Mouse (Mus musculus) midbrain, embryonic 14.5 days (tissue): Measurements from ENCODE around the gene Exosc6. TPM values are rescaled to one million over a fixed set of nuclear protein-coding genes. Genes with fewer than 3 reads are reported as not detected.
"Not testable (repeated sequence)": the region's sequence is repeated elsewhere in the genome, so short reads cannot be mapped to it uniquely, and the experiment has no call there.

ENCODE experiments used
- ATAC-seq: fragments of 200-750 bp; cut with Nextera tagmentation; 2 replicates; pipeline ENCODE4 v1.8.0; 2017; ENCODE audit warnings: moderate number of reproducible peaks, moderate library complexity; ENCODE audit not compliant: low FRiP score, low TSS enrichment
- DNase-seq: peaks from one replicate; pipeline ENCODE4 v3.0.0-alpha.2; 2015
- H3K27ac ChIP-seq: fragments of 300-500 bp; sonication (generic); replicated peaks from 2 replicates; pipeline ENCODE4 v1.5.1; 2014; ENCODE audit warnings: mild to moderate bottlenecking, low read depth, low read length, moderate library complexity
- H3K27me3 ChIP-seq: fragments of 300-500 bp; sonication (generic); 2 replicates; pipeline ENCODE4 v1.6.1; 2014; ENCODE audit warnings: low read length, control low read depth, mixed read lengths; ENCODE audit not compliant: control insufficient read depth, insufficient read depth
- H3K36me3 ChIP-seq: fragments of 300-500 bp; sonication (generic); 2 replicates; pipeline ENCODE4 v1.6.1; 2014; ENCODE audit warnings: low read length, control low read depth; ENCODE audit not compliant: control insufficient read depth, insufficient read depth
- H3K4me1 ChIP-seq: fragments of 300-500 bp; sonication (generic); 2 replicates; pipeline ENCODE4 v1.6.1; 2014; ENCODE audit warnings: mild to moderate bottlenecking, antibody characterized with exemption, low read length, control low read depth; ENCODE audit not compliant: control insufficient read depth, insufficient read depth
- H3K4me2 ChIP-seq: fragments of 300-500 bp; sonication (generic); 2 replicates; pipeline ENCODE4 v1.6.1; 2014; ENCODE audit warnings: mild to moderate bottlenecking, low read length, moderate library complexity
- H3K4me3 ChIP-seq: fragments of 300-500 bp; sonication (generic); replicated peaks from 2 replicates; pipeline ENCODE4 v1.5.1; 2014; ENCODE audit warnings: low read depth, low read length
- H3K9ac ChIP-seq: fragments of 300-500 bp; sonication (generic); replicated peaks from 2 replicates; pipeline ENCODE4 v1.6.1; 2014; ENCODE audit warnings: mild to moderate bottlenecking, low read length, moderate library complexity
- H3K9me3 ChIP-seq: fragments of 300-500 bp; sonication (generic); 2 replicates; pipeline ENCODE4 v1.6.1; 2016; ENCODE audit warnings: low read length, control low read depth, mixed read lengths; ENCODE audit not compliant: control insufficient read depth
- WGBS: fragments of 180-500 bp; shearing (Covaris S2); extraction: QIAGEN DNeasy Blood & Tissue Kit; methylation state at CpG from one replicate; pipeline ENCODE4 v1.1.7; 2014; 5-methylcytosine and 5-hydroxymethylcytosine counted together
- polyA plus RNA-seq: library from polyadenylated mRNA; unstranded; fragments of >200 nt; fragmentation: Nextera tagmentation; extraction: Ambion mirVana; gene quantifications from 2 replicates; pipeline ENCODE4 v1.2.1, GENCODE M21; 2014

The Exosc6 gene
- polyA plus RNA-seq, 1 experiment from 2014 or later, result not detected

DNA sequence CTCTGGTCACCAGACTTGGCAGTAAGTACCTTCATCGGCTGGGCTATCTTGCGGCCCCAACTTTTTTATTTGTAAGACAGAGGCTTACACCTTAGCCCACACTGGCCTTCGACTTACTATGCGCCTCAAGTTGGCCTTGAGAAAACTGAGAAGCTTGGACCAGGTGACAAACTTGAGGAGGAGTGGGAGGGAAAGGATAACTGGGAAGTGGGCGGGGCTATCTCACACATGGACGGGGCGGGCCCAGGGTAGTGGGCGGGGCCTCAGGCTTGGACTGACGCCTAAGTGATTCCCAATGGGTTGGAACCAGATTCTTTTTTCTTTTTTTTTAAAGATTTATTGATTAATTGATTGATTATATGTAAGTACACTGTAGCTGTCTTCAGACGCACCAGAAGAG, 11.3 kb downstream of the Exosc6 start:
- Histone ChIP-seq H3K9me3 (no peaks in the 10 kb centered on the region), H3K4me1 (no peaks in the 10 kb centered on the region), H3K4me3 (no peak overlapping the region), H3K9ac (no peak overlapping the region), H3K27me3 (no peaks in the 10 kb centered on the region), H3K36me3 (no peaks in the 10 kb centered on the region), H3K27ac (no peak overlapping the region), H3K4me2 (no peak overlapping the region)
- no peak for ATAC-seq
- 31% methylated on average over 10 of the region's 10 CpGs for WGBS
- no peak for DNase-seq

DNA sequence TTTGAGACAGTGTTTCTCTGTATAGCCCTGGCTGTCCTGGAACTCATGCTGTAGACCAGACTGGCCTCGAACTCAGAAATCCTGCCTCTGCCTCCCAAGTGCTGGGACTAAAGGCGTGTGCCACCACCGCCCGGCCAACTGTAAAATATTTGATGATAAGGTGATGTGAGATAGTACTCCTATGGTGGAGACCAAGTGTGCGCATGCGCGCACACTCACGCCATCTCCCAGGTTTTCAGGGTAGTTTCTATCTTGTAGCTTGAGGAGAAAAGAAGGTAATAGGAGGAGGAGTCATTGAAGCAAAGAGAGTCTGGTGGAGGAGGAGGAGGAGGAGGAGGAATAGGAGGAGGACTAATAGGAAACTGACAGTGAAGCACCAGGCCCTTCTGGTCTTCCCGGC, 12.5 kb downstream of the Exosc6 start:
- WGBS, result 92% methylated on average over 9 of the region's 9 CpGs
- not testable (repeated sequence) for H3K4me1 ChIP-seq, ATAC-seq, H3K4me3 ChIP-seq, DNase-seq, H3K36me3 ChIP-seq, H3K9me3 ChIP-seq, H3K9ac ChIP-seq, H3K27ac ChIP-seq, H3K4me2 ChIP-seq, H3K27me3 ChIP-seq

DNA sequence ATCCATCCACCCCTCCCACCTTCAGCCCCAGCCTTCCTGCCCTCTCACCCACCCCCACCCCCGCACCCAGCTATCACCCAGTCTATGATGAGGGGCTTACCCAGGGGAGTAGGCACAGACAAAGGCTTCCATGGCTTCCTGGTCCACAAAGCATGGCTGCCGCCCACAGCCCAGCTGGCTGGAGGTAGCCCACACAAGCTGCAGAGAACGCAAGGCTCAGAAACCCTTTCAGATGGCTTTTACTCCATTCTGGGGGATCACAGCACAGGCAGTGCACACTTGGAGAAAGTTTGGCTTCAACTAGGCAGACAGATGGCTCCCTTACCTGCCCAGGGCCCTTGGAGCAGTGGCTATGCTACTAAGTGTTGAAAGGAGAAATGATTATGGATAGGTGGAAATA, 19.8 kb downstream of the Exosc6 start:
- no peak overlapping the region for H3K9ac ChIP-seq
- 83% methylated on average over 3 of the region's 3 CpGs for WGBS
- no peak overlapping the region for H3K4me2 ChIP-seq
- ATAC-seq (no peak), DNase-seq (no peak)
- no peaks in the 10 kb centered on the region for H3K36me3 ChIP-seq
- H3K4me1 ChIP-seq, result no peaks in the 10 kb centered on the region
- no peak overlapping the region for H3K4me3 ChIP-seq
- no peaks in the 10 kb centered on the region for H3K9me3 ChIP-seq
- no peak overlapping the region for H3K27ac ChIP-seq
- no peaks in the 10 kb centered on the region for H3K27me3 ChIP-seq

DNA sequence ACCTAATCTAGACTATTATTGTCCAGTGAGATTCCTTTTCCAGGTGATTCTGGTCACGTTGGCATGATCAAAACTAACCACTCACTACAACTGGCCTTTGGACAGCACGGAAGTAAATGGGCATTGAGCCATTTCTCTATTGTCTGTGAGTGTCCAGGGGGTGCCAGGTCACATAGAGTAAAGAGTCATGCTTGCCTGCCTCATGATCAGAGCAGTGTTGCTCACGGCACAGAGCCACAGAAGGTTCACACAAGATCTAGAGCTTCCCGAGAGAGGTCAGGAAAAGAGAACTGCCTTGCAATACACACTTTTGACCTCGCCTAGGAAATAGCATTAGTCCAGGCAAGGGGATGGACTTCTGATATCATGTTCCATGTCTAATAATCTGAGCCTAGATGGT, 23.3 kb downstream of the Exosc6 start:
- Histone ChIP-seq H3K4me3 (no peak overlapping the region), H3K4me1 (no peaks in the 10 kb centered on the region), H3K36me3 (no peaks in the 10 kb centered on the region), H3K27ac (no peak overlapping the region), H3K4me2 (no peak overlapping the region), H3K9ac (no peak overlapping the region), H3K9me3 (no peaks in the 10 kb centered on the region), H3K27me3 (no peaks in the 10 kb centered on the region)
- DNase-seq, result no peak
- WGBS, result 47% methylated on average over 5 of the region's 5 CpGs
- no peak for ATAC-seq

DNA sequence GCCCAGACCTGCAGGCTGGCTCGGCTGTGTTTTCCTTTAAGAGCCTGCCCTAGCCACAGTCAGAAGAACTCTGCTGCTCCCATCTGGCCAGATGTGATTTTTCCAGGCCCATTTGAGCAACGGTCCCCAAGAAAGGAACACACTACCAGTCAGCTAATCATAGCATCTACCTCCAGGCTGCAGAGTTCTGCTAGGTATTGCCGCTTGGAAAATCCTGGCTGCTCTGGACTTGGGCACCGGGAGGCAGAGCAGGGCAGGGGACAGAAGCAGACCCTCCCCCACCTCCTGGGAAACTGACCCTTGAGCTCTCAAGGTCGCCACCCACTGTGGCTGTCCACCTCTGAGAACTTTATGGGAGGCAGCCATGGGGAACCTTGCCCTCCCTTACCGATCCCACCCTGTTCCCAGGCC, 23.7 kb downstream of the Exosc6 start:
- WGBS, result 28% methylated on average over 6 of the region's 6 CpGs
- Histone ChIP-seq H3K27ac (no peak overlapping the region), H3K4me2 (no peak overlapping the region), H3K4me3 (no peak overlapping the region), H3K27me3 (no peaks in the 10 kb centered on the region), H3K4me1 (no peaks in the 10 kb centered on the region), H3K9me3 (no peaks in the 10 kb centered on the region), H3K9ac (no peak overlapping the region), H3K36me3 (no peaks in the 10 kb centered on the region)
- ATAC-seq, result no peak
- peak; percentile 46 for DNase-seq

DNA sequence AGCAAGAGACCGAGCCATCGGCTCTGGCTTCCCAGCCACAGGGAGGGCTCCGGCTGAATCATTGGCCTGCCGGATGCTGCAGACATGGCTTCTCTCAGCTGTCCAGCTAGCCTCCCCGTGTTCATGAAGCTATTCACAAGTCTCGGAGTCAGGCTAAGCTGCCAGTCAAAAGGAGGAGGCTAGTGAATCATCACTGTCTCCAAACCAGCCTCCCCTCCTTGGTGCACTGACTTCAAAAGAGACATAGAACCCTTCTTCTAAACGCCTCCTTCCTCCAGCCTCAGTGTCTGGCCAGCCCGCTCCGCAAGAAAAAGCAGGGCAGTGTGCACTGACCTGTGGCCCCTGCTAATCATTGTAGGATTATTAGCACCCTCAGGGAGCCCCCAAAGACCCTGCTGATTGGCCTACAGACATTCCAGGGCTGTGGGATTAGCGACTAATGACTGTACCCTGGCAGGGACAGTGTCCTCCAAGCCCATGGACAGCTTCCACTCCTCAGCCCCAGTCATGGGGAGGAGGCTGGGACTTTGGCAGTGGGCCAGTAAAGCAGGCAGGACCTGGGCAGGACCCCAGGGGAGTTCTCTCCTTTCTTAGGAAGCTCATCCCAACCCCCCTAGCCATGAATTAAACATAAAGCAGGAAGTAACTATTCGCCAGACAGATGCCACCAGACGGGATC, 25.6 kb downstream of the Exosc6 start:
- no peak overlapping the region for H3K9ac ChIP-seq
- no peak overlapping the region for H3K4me2 ChIP-seq
- H3K4me1 ChIP-seq, result no peaks in the 10 kb centered on the region
- DNase-seq (peak; percentile 46), ATAC-seq (no peak)
- no peak overlapping the region for H3K27ac ChIP-seq
- H3K4me3 ChIP-seq, result no peak overlapping the region
- no peaks in the 10 kb centered on the region for H3K27me3 ChIP-seq
- no peaks in the 10 kb centered on the region for H3K36me3 ChIP-seq
- no peaks in the 10 kb centered on the region for H3K9me3 ChIP-seq
- WGBS, result 24% methylated on average over 12 of the region's 12 CpGs

DNA sequence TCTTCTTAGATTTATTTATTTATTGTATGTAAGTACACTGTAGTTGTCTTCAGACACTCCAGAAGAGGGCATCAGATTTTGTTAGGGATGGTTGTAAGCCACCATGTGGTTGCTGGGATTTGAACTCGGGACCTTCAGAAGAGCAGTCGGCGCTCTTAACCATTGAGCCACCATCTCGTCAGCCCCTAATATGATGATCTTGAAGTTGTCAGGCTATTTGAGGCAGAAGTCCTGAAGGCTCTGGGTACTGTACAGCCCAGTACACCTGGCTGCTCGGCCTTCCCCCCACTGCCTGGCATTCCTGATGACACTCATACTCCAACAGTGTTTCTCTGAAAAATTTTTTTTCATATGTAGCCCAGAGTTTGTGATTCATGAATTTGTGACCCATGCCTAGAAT, 27.8 kb downstream of the Exosc6 start:
- 92% methylated on average over 5 of the region's 5 CpGs for WGBS
- not testable (repeated sequence) for H3K27me3 ChIP-seq, H3K4me2 ChIP-seq, H3K27ac ChIP-seq, ATAC-seq, H3K9me3 ChIP-seq, DNase-seq, H3K4me1 ChIP-seq, H3K9ac ChIP-seq, H3K36me3 ChIP-seq, H3K4me3 ChIP-seq

DNA sequence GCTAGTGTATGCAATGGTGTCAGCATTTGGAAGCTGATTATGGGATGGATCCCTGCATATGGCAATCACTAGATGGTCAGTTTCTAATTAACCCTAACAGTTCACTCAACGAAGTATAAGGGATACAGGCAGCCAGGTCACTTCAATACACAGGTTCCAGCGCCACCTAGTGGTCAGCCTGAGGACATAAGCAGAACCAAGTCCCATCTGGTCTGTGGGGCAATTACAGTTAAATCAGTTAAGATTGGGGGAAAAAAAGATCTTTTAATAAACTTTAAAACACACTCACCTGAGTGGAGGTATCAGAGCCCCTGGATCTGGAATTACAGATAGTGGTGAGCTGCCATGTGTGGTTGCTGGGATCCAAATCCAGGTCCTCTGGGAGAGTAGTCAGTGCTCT, 34.0 kb downstream of the Exosc6 start:
- H3K36me3 ChIP-seq, result no peaks in the 10 kb centered on the region
- no peak overlapping the region for H3K27ac ChIP-seq
- peak; percentile 91 for DNase-seq
- no peaks in the 10 kb centered on the region for H3K27me3 ChIP-seq
- no peak overlapping the region for H3K4me2 ChIP-seq
- no peak overlapping the region for H3K9ac ChIP-seq
- no peaks in the 10 kb centered on the region for H3K4me1 ChIP-seq
- H3K9me3 ChIP-seq, result no peaks in the 10 kb centered on the region
- H3K4me3 ChIP-seq, result no peak overlapping the region
- no peak for ATAC-seq
- 0% methylated on average over 2 of the region's 2 CpGs for WGBS

DNA sequence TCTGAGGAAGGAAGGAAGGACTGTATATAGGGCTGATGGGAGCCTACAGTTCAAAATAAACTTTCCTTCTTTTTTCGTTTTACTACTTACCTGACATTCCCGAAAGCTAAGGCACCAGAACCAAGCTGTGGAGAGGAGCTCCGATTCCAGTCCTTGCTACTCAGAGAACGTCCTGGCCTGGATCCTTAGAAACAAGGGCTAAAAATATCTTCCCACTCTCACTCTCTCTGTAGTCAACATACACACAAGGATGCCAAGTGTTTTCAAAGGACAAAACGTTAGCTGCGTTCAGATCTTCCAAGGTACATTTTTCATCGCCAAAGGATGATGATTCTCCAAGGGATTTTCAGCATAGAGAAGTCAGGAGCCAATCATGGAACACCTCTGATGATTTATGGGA, 35.6 kb downstream of the Exosc6 start:
- H3K9me3 ChIP-seq, result no peaks in the 10 kb centered on the region
- H3K9ac ChIP-seq, result no peak overlapping the region
- peaks cover 7% of the 10 kb centered on the region; the same call in 1 of the 2 replicates for H3K4me1 ChIP-seq
- H3K27ac ChIP-seq, result no peak overlapping the region
- DNase-seq (no peak), ATAC-seq (no peak)
- no peaks in the 10 kb centered on the region for H3K27me3 ChIP-seq
- H3K36me3 ChIP-seq, result no peaks in the 10 kb centered on the region
- WGBS, result 80% methylated on average over 7 of the region's 7 CpGs
- H3K4me3 ChIP-seq, result no peak overlapping the region
- no peak overlapping the region for H3K4me2 ChIP-seq
